Mouse (Mus musculus): Measurements from ENCODE around the gene Hist1h4i. TPM values are rescaled to one million over a fixed set of nuclear protein-coding genes. Genes with fewer than 3 reads are reported as not detected.

The Hist1h4i gene
- total and polyA plus RNA-seq, 3 experiments: 6.4 to 812 (median 35.7) TPM

- Histone ChIP-seq H3K4me1 (ENCODE audit: control insufficient read depth in 1 of 2, insufficient read depth in 2 of 2) (peaks cover 0 to 3% of the 10 kb centered on the region in 2 experiments; a peak in 1 of 4 replicates), H3K27ac (ENCODE audit: insufficient read depth, low read depth) (peak overlapping the region; percentile 1; the same call in 1 of the 2 replicates), H3K27me3 (replicated peaks) (peaks cover 5% of the 10 kb centered on the region), H3K4me2 (ENCODE audit: insufficient read depth, low read depth, poor library complexity, severe bottlenecking) (peak overlapping the region; percentile 96), H3K9me3 (replicated peaks; ENCODE audit: low read length) (no peaks in the 10 kb centered on the region), H3K36me3 (replicated peaks in 1 of 2; ENCODE audit: control insufficient read depth in 1 of 2, insufficient read depth in 1 of 2, low read length in 1 of 2) (no peaks in the 10 kb centered on the region), H3K9ac (ENCODE audit: insufficient read depth, low read depth) (peak overlapping the region; percentile 45; the same call in 1 of the 2 replicates), H3K4me3 (replicated peaks in 1 of 3; ENCODE audit: low read depth in 2 of 3, low read length in 2 of 3, poor library complexity in 1 of 3) (peak overlapping the region; percentile 52 to 67 (median 61)), H3K79me2 (replicated peaks; ENCODE audit: control insufficient read depth, extremely low read depth, insufficient read depth, poor library complexity, severe bottlenecking) (no peaks in the 10 kb centered on the region)
- dilution Hi-C loops (cut with MboI; ENCODE audit: extremely low pct_ligation_motif_present, extremely low pct_unique_long_range_greater_than_20kb, low sequenced_read_pairs): no loop called here
- DNase-seq (ENCODE audit: extremely low read depth): peak; percentile 88
- TF ChIP-seq MAX (IDR thresholded peaks at IDR 0.05; ENCODE audit: low read length) (no peak; the same call in 1 of the 2 replicates), KAT2A (IDR thresholded peaks at IDR 0.05; ENCODE audit: insufficient replicate concordance, low read length) (peak; percentile 83), EP300 (IDR thresholded peaks at IDR 0.05; ENCODE audit: low read length) (no peak), GABPA (IDR thresholded peaks at IDR 0.05; ENCODE audit: insufficient replicate concordance, low read depth, low read length) (no peak), MAFK (IDR thresholded peaks at IDR 0.05; ENCODE audit: insufficient replicate concordance, low read length) (peak; percentile 88), CHD2 (IDR thresholded peaks at IDR 0.05; ENCODE audit: low read length) (no peak), IRF4 (IDR thresholded peaks at IDR 0.05; ENCODE audit: low read depth, low read length) (peak; percentile 52; the same call in 1 of the 2 replicates), MEF2A (IDR thresholded peaks at IDR 0.05; ENCODE audit: borderline replicate concordance, low read depth, low read length) (peak; percentile 21; the same call in 1 of the 2 replicates), POLR2A (IDR thresholded peaks at IDR 0.05; ENCODE audit: low read depth, low read length) (no peak), CTCF (conservative IDR thresholded peaks at IDR 0.05 in 1 of 2, IDR thresholded peaks at IDR 0.05 in 1 of 2; ENCODE audit: low read depth in 2 of 2, low read length in 2 of 2) (no peak), ZNF384 (IDR thresholded peaks at IDR 0.05; ENCODE audit: low read depth, low read length) (peak; percentile 96), PAX5 (IDR thresholded peaks at IDR 0.05; ENCODE audit: low read length) (no peak), JUND (conservative IDR thresholded peaks at IDR 0.05; ENCODE audit: low read depth, low read length) (no peak), MYC (IDR thresholded peaks at IDR 0.05; ENCODE audit: low read depth, low read length) (0 out of 2 replicates have a peak, but pooled peaks have one; percentile 8), RCOR1 (conservative IDR thresholded peaks at IDR 0.05; ENCODE audit: low read depth, low read length) (0 out of 2 replicates have a peak, but pooled peaks have one; percentile 54), USF2 (conservative IDR thresholded peaks at IDR 0.05; ENCODE audit: low read depth, low read length) (no peak), NRF1 (IDR thresholded peaks at IDR 0.05; ENCODE audit: low read depth, low read length) (no peak; the same call in 1 of the 2 replicates), UBTF (IDR thresholded peaks at IDR 0.05; ENCODE audit: low read depth, low read length) (no peak), ZMIZ1 (IDR thresholded peaks at IDR 0.05; ENCODE audit: low read depth, low read length) (no peak), TBP (conservative IDR thresholded peaks at IDR 0.05; ENCODE audit: low read depth, low read length) (peak; percentile 99), USF1 (IDR thresholded peaks at IDR 0.05; ENCODE audit: low read depth, low read length) (no peak), ETS1 (conservative IDR thresholded peaks at IDR 0.05; ENCODE audit: low read depth, low read length) (peak; percentile 55), MAZ (IDR thresholded peaks at IDR 0.05; ENCODE audit: low read depth, low read length) (no peak), ELF1 (IDR thresholded peaks at IDR 0.05; ENCODE audit: low read depth, low read length) (peak; percentile 92), NELFE (IDR thresholded peaks at IDR 0.05; ENCODE audit: low read depth, low read length) (no peak), BHLHE40 (IDR thresholded peaks at IDR 0.05; ENCODE audit: low read depth, low read length) (peak; percentile 85), E2F4 (IDR thresholded peaks at IDR 0.05; ENCODE audit: insufficient replicate concordance, low read depth, low read length) (no peak), CHD1 (IDR thresholded peaks at IDR 0.05; ENCODE audit: low read depth, low read length) (no peak), POLR2AphosphoS2 (IDR thresholded peaks at IDR 0.05; ENCODE audit: low read depth, low read length) (no peak), TCF12 (IDR thresholded peaks at IDR 0.05; ENCODE audit: low read depth, low read length) (peak; percentile 47; the same call in 1 of the 2 replicates), SIN3A (IDR thresholded peaks at IDR 0.05; ENCODE audit: low read length) (no peak; the same call in 1 of the 2 replicates), HCFC1 (IDR thresholded peaks at IDR 0.05; ENCODE audit: low read depth, low read length) (no peak; the same call in 1 of the 2 replicates)
- in situ Hi-C loops (cut with MboI; ENCODE audit: low pct_ligation_motif_present, low pct_unique_long_range_greater_than_20kb, low sequenced_read_pairs): loop anchor here (10.0 to 25.0 kb wide), 2 partner anchors 852 to 1736 kb away; partner anchors contain the start of genes Hist1h1a, Hist1h2ab, Hist1h3a and Hist1h3b
These were observed 14.8 kb downstream of the Hist1h4i start for GRCm38 (mm10) chr13:22026058-22027031.

Data from CH12.LX (cell line).